Mouse (Mus musculus) activated CD4-positive, CD25-positive, alpha-beta regulatory T cell (primary cell): Measurements from ENCODE around the gene Bclaf3. TPM values are rescaled to one million over a fixed set of nuclear protein-coding genes. Genes with fewer than 3 reads are reported as not detected.

ENCODE experiments used
- polyA plus RNA-seq, 2 experiments: library from polyadenylated mRNA; unstranded; fragments of 100-300 nt; shearing (Covaris generic); gene quantifications; one replicate each; pipeline ENCODE4 v1.2.1; 2017

Gene Bclaf3
- 10 to 100 TPM; 28.7 to 41.1 TPM for polyA plus RNA-seq

DNA sequence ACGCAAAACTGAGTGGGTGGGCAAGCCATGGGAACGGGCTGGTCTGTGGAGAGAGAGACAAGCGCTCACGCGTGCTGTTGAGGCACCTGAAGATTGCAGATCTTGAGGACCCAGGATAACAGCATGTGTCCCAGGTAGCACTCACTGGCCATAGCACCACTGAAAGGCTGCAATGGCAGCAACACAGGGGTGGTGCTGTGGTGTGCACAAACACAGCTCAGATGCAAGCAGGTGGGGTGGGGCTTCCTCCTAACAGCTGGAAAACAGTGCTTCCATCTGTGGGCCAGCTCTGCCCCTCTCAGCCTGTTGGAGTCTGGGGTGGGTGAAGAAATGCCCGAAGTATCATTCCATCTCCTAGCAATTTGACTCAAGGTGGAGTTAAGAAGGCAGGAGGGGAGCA, at the start of gene Bclaf3:
Gene Bclaf3, plus strand, starts transcription at position 301 of the 400 bp plus-strand sequence.

GRCm38 (mm10) chrX:159626907-159627587, 100.6 kb downstream of the Bclaf3 start, which contains the start of gene Sh3kbp1:
Gene Sh3kbp1 (plus strand): TSS chrX:159627272.

Other genes with a start within 250 kb of the Bclaf3 start
- 10 to 100 TPM; 55.6 to 57.8 TPM for gene Eif1ax, start 154.5 kb upstream of the Bclaf3 start, polyA plus RNA-seq
- not detected for gene Map7d2, start 112.1 kb upstream of the Bclaf3 start, polyA plus RNA-seq
- 100 to 1,000 TPM; 275 to 402 TPM for gene Sh3kbp1, start 100.6 kb downstream of the Bclaf3 start, polyA plus RNA-seq